Comparison of ENCODE assay signal across 8 mouse cellular contexts in genomic region chr14:54409980-54410810, GRCm38 (mm10). TPM values are rescaled to one million over a fixed set of nuclear protein-coding genes. Genes with fewer than 3 reads are reported as not detected.
A peak's percentile ranks its signal among the peaks of the same experiment; 100 is the strongest.
DNase-seq lines count a peak whose midpoint lies in the region; ATAC-seq lines count a peak whose summit lies in the region.

No protein-coding gene starts in this region.

- H3K27ac ChIP-seq in heart, embryonic 15.5 days, result peak overlapping the region; percentile 74

- peak overlapping the region; percentile 47 for H3K4me2 ChIP-seq in heart, embryonic 15.5 days

- no peaks in the 10 kb centered on the region for H3K27me3 ChIP-seq in heart, embryonic 15.5 days

- H3K9ac ChIP-seq in heart, embryonic 15.5 days, result no peak overlapping the region; the same call in 1 of the 2 replicates

- no peaks in the 10 kb centered on the region for H3K9me3 ChIP-seq in heart, embryonic 15.5 days (replicated peaks)

- H3K4me3 ChIP-seq in heart, embryonic 15.5 days, result peak overlapping the region; percentile 13

- no peaks in the 10 kb centered on the region for H3K36me3 ChIP-seq in heart, embryonic 15.5 days

- DNase-seq in gastrocnemius, postnatal 14 days, result peak; percentile 45
- no peak for DNase-seq in gastrocnemius, postnatal 10 days
- peak; percentile 58 for DNase-seq in kidney, postnatal 10 days
- DNase-seq in right cerebral cortex, adult 18-20 months, result no peak
- no peak for DNase-seq in Muller cell, postnatal 12 days (ENCODE audit: inconsistent ontology term)
- no peak for DNase-seq in thymus, postnatal 0 days (ENCODE audit: low spot score)

- intact Hi-C loops in gastrocnemius, postnatal 14 days (cut with DNase I; ENCODE audit: low total_unique reads), result loop anchor here (5.0 kb wide), 1 partner anchor 168 kb away; no protein-coding TSS in a partner anchor

- 29% methylated on average over 17 of the region's 17 CpGs for WGBS in heart, embryonic 15.5 days

- ATAC-seq in heart, embryonic 15.5 days (replicated peaks; ENCODE audit: insufficient number of reproducible peaks, insufficient read depth, low FRiP score, low read depth), result peak; percentile 48; the same call in 1 of the 2 replicates
- peak; percentile 77 for ATAC-seq in megakaryocyte, adult 5-6 weeks (ENCODE audit: poor library complexity, severe bottlenecking)

- peaks cover 39% of the 10 kb centered on the region for H3K4me1 ChIP-seq in heart, embryonic 15.5 days (replicated peaks)

RNA-seq across cellular contexts. Expression of gene Slc7a7, which starts 7.4 kb away (rescaled TPM):
- total RNA-seq in gastrocnemius, postnatal 14 days (2021), result 1 to 10 TPM; 2.9 to 3.4 TPM
- 1 to 10 TPM; 3.1 to 5.5 TPM for total RNA-seq in gastrocnemius, postnatal 10 days (2021)
- polyA plus RNA-seq in heart, embryonic 15.5 days (2015; fragmentation: Nextera tagmentation; extraction: Ambion mirVana), result 7.7 and 11.0 TPM in 2 replicates
- 13.1 and 19.3 TPM in 2 replicates for total RNA-seq in megakaryocyte, adult 5-6 weeks (2015)
- 15.9 and 16.7 TPM in 2 replicates for total RNA-seq in megakaryocyte, adult 5-6 weeks (2017)
- polyA plus RNA-seq in thymus, postnatal 0 days (2015; fragmentation: Nextera tagmentation; extraction: Ambion mirVana), result 6.5 and 8.1 TPM in 2 replicates

RNA-seq across cellular contexts. Expression of gene Mrpl52, which starts 16.5 kb away (rescaled TPM):
- total RNA-seq in gastrocnemius, postnatal 14 days (2021), result 100 to 1,000 TPM; 107 to 116 TPM
- total RNA-seq in gastrocnemius, postnatal 10 days (2021), result 100 to 1,000 TPM; 141 to 159 TPM
- 196 and 285 TPM in 2 replicates for polyA plus RNA-seq in heart, embryonic 15.5 days (2015; fragmentation: Nextera tagmentation; extraction: Ambion mirVana)
- total RNA-seq in megakaryocyte, adult 5-6 weeks (2015), result 129 and 145 TPM in 2 replicates
- 71.4 and 81.6 TPM in 2 replicates for total RNA-seq in megakaryocyte, adult 5-6 weeks (2017)
- polyA plus RNA-seq in thymus, postnatal 0 days (2015; fragmentation: Nextera tagmentation; extraction: Ambion mirVana), result 297 and 318 TPM in 2 replicates

RNA-seq across cellular contexts. Expression of gene Mmp14, which starts 21.2 kb away (rescaled TPM):
- 10 to 100 TPM; 52.0 to 68.1 TPM for total RNA-seq in gastrocnemius, postnatal 14 days (2021)
- total RNA-seq in gastrocnemius, postnatal 10 days (2021), result 100 to 1,000 TPM; 115 to 167 TPM
- polyA plus RNA-seq in heart, embryonic 15.5 days (2015; fragmentation: Nextera tagmentation; extraction: Ambion mirVana), result 91.2 and 125 TPM in 2 replicates
- total RNA-seq in megakaryocyte, adult 5-6 weeks (2015), result 0.66 and 1.1 TPM in 2 replicates
- 0.61 TPM in 1 of 2 replicates, not detected in the other for total RNA-seq in megakaryocyte, adult 5-6 weeks (2017)
- 35.6 and 36.1 TPM in 2 replicates for polyA plus RNA-seq in thymus, postnatal 0 days (2015; fragmentation: Nextera tagmentation; extraction: Ambion mirVana)

RNA-seq across cellular contexts. Expression of gene Oxa1l, which starts 49.6 kb away (rescaled TPM):
- total RNA-seq in gastrocnemius, postnatal 14 days (2021), result 10 to 100 TPM; 54.7 to 57.7 TPM
- 10 to 100 TPM; 64.1 to 65.5 TPM for total RNA-seq in gastrocnemius, postnatal 10 days (2021)
- 53.2 and 54.4 TPM in 2 replicates for polyA plus RNA-seq in heart, embryonic 15.5 days (2015; fragmentation: Nextera tagmentation; extraction: Ambion mirVana)
- total RNA-seq in megakaryocyte, adult 5-6 weeks (2015), result 43.0 and 47.8 TPM in 2 replicates
- 31.5 and 32.2 TPM in 2 replicates for total RNA-seq in megakaryocyte, adult 5-6 weeks (2017)
- 50.9 and 53.4 TPM in 2 replicates for polyA plus RNA-seq in thymus, postnatal 0 days (2015; fragmentation: Nextera tagmentation; extraction: Ambion mirVana)

RNA-seq across cellular contexts. Expression of gene Lrp10, which starts 53.7 kb away (rescaled TPM):
- 10 to 100 TPM; 33.5 to 37.2 TPM for total RNA-seq in gastrocnemius, postnatal 14 days (2021)
- 10 to 100 TPM; 36.3 to 39.5 TPM for total RNA-seq in gastrocnemius, postnatal 10 days (2021)
- polyA plus RNA-seq in heart, embryonic 15.5 days (2015; fragmentation: Nextera tagmentation; extraction: Ambion mirVana), result 41.9 and 51.6 TPM in 2 replicates
- total RNA-seq in megakaryocyte, adult 5-6 weeks (2015), result 29.9 and 31.2 TPM in 2 replicates
- 46.9 and 51.7 TPM in 2 replicates for total RNA-seq in megakaryocyte, adult 5-6 weeks (2017)
- polyA plus RNA-seq in thymus, postnatal 0 days (2015; fragmentation: Nextera tagmentation; extraction: Ambion mirVana), result 88.3 and 93.7 TPM in 2 replicates

Comparison
In these comparisons a context has a peak if more than half of its experiments do, and no peak if none do; other contexts are left out.
1. DNase-seq: peak in gastrocnemius, postnatal 14 days (single experiment) and kidney, postnatal 10 days (single experiment); none in gastrocnemius, postnatal 10 days (single experiment), right cerebral cortex, adult 18-20 months (single experiment), Muller cell, postnatal 12 days (single experiment) and thymus, postnatal 0 days (single experiment).
2. RNA of gene Mmp14, which starts 21.2 kb away (total RNA-seq): 115 to 167 TPM in gastrocnemius, postnatal 10 days and 52.0 to 68.1 TPM in gastrocnemius, postnatal 14 days; 0.61 to 1.1 TPM in megakaryocyte, adult 5-6 weeks; every median in the first group is over 10 times any median in the second.